In the genomic region with DNA sequence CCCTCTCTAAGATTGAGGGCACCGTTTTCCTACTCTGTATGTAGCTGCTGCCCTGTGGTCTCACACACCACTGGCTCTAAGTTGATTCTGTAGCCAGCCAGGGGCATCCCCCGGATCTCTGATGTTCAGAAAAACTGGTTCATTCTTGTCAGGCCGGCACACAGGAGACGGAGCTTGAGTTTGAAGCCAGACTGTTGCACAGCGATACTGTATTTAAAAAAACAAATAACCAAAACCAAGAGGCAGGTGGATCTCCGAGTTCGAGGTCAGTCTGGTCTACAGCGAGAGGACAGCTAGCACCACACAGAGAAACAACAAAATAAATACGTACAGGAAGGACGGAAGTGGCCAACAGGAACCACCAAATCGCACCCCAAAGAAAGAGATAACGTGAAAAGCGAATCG, we compare ENCODE assay signal across 8 mouse cellular contexts. TPM values are rescaled to one million over a fixed set of nuclear protein-coding genes. Genes with fewer than 3 reads are reported as not detected.
A peak's percentile ranks its signal among the peaks of the same experiment; 100 is the strongest.
DNase-seq lines count a peak whose midpoint lies in the region; ATAC-seq and TF ChIP-seq lines count a peak whose summit lies in the region.

No protein-coding gene starts in this region.

- H3K27me3 ChIP-seq in forebrain, embryonic 15.5 days, result no peaks in the 10 kb centered on the region
- no peaks in the 10 kb centered on the region for H3K27me3 ChIP-seq in liver, embryonic 12.5 days (replicated peaks)

- H3K9me3 ChIP-seq in forebrain, embryonic 15.5 days, result no peaks in the 10 kb centered on the region
- H3K9me3 ChIP-seq in liver, embryonic 12.5 days (replicated peaks), result no peaks in the 10 kb centered on the region

- H3K9ac ChIP-seq in forebrain, embryonic 15.5 days (replicated peaks), result peak overlapping the region; percentile 87
- peak overlapping the region; percentile 90 for H3K9ac ChIP-seq in liver, embryonic 12.5 days

- TF ChIP-seq CTCF in left cerebral cortex, adult 2 months (IDR thresholded peaks at IDR 0.05), result no peak

- H3K4me2 ChIP-seq in forebrain, embryonic 15.5 days (replicated peaks), result peak overlapping the region; percentile 63
- peak overlapping the region; percentile 79 for H3K4me2 ChIP-seq in liver, embryonic 12.5 days

- peak overlapping the region; percentile 97 for H3K27ac ChIP-seq in left cerebral cortex, adult 2 months
- peak overlapping the region; percentile 94 for H3K27ac ChIP-seq in forebrain, embryonic 15.5 days (replicated peaks)
- H3K27ac ChIP-seq in liver, embryonic 12.5 days, result peak overlapping the region; percentile 92

- intact Hi-C loops in left cerebral cortex, adult 2 months (cut with DNase I), result loop anchor here (1.0 to 5.0 kb wide), 3 partner anchors 23 to 458 kb away; a partner anchor contains a TSS
- intact Hi-C loops in left cerebral cortex, postnatal 10 days (cut with DNase I), result no loop called here

- peak; percentile 47 for ATAC-seq in forebrain, embryonic 15.5 days (replicated peaks)
- peak; percentile 25 for ATAC-seq in liver, embryonic 12.5 days

- DNase-seq in left cerebral cortex, adult 2 months (ENCODE audit: extremely low spot score in 1 of 2, low spot score in 2 of 2), result peak; percentile 15 to 17
- DNase-seq in left cerebral cortex, adult 11 months (ENCODE audit: low spot score), result no peak
- peak; percentile 46 for DNase-seq in R1 (ENCODE audit: low read depth, low spot score)
- peak; percentile 58 for DNase-seq in retina, postnatal 1 day
- DNase-seq in left cerebral cortex, postnatal 10 days (ENCODE audit: extremely low spot score in 1 of 2, low spot score in 2 of 2), result no peak
- DNase-seq in layer of hippocampus, postnatal 25 days (ENCODE audit: extremely low spot score in 1 of 2, low spot score in 1 of 2), result no peak

- WGBS in forebrain, embryonic 15.5 days, result 2% methylated on average over 14 of the region's 14 CpGs
- under 1% methylated on average over 14 of the region's 14 CpGs for WGBS in liver, embryonic 12.5 days (ENCODE audit: insufficient replicate concordance)

- peak overlapping the region; percentile 62 for H3K4me3 ChIP-seq in left cerebral cortex, adult 2 months
- H3K4me3 ChIP-seq in forebrain, embryonic 15.5 days, result peak overlapping the region; percentile 84
- H3K4me3 ChIP-seq in liver, embryonic 12.5 days, result peak overlapping the region; percentile 80

- no peaks in the 10 kb centered on the region; the same call in 1 of the 2 replicates for H3K36me3 ChIP-seq in forebrain, embryonic 15.5 days
- peaks cover 24% of the 10 kb centered on the region for H3K36me3 ChIP-seq in liver, embryonic 12.5 days

- H3K4me1 ChIP-seq in forebrain, embryonic 15.5 days, result peaks cover 25% of the 10 kb centered on the region
- H3K4me1 ChIP-seq in liver, embryonic 12.5 days, result peaks cover 32% of the 10 kb centered on the region

RNA-seq across cellular contexts. Expression of a gene that starts 2.1 kb away (rescaled TPM):
- total RNA-seq in left cerebral cortex, adult 2 months (2021), result 10 to 100 TPM; 66.2 to 68.8 TPM
- 47.0 and 47.2 TPM in 2 replicates for polyA plus RNA-seq in forebrain, embryonic 15.5 days (2015; fragmentation: Nextera tagmentation; extraction: Ambion mirVana)
- polyA plus RNA-seq in liver, embryonic 12.5 days (2016; fragmentation: Nextera tagmentation; extraction: Ambion mirVana), result 40.0 TPM in 2 replicates
- 10 to 100 TPM; 70.4 to 71.3 TPM for total RNA-seq in left cerebral cortex, postnatal 10 days (2021)
- total RNA-seq in layer of hippocampus, postnatal 25 days (2021), result 10 to 100 TPM; 54.5 to 72.1 TPM

RNA-seq across cellular contexts. Expression of a gene that starts 22.7 kb away (rescaled TPM):
- 100 to 1,000 TPM; 161 to 175 TPM for total RNA-seq in left cerebral cortex, adult 2 months (2021)
- polyA plus RNA-seq in forebrain, embryonic 15.5 days (2015; fragmentation: Nextera tagmentation; extraction: Ambion mirVana), result 53.3 and 76.2 TPM in 2 replicates
- polyA plus RNA-seq in liver, embryonic 12.5 days (2016; fragmentation: Nextera tagmentation; extraction: Ambion mirVana), result 43.9 and 44.0 TPM in 2 replicates
- 100 to 1,000 TPM; 137 to 138 TPM for total RNA-seq in left cerebral cortex, postnatal 10 days (2021)
- 100 to 1,000 TPM; 147 to 171 TPM for total RNA-seq in layer of hippocampus, postnatal 25 days (2021)

RNA-seq across cellular contexts. Expression of a gene that starts 37.3 kb away (rescaled TPM):
- 100 to 1,000 TPM; 369 to 415 TPM for total RNA-seq in left cerebral cortex, adult 2 months (2021)
- 886 and 899 TPM in 2 replicates for polyA plus RNA-seq in forebrain, embryonic 15.5 days (2015; fragmentation: Nextera tagmentation; extraction: Ambion mirVana)
- 1,452 and 1,476 TPM in 2 replicates for polyA plus RNA-seq in liver, embryonic 12.5 days (2016; fragmentation: Nextera tagmentation; extraction: Ambion mirVana)
- 100 to 1,000 TPM; 451 to 456 TPM for total RNA-seq in left cerebral cortex, postnatal 10 days (2021)
- total RNA-seq in layer of hippocampus, postnatal 25 days (2021), result 100 to 1,000 TPM; 378 to 449 TPM

RNA-seq across cellular contexts. Expression of a gene that starts 52.4 kb away (rescaled TPM):
- 10 to 100 TPM; 68.5 to 89.8 TPM for total RNA-seq in left cerebral cortex, adult 2 months (2021)
- 2.5 and 3.2 TPM in 2 replicates for polyA plus RNA-seq in forebrain, embryonic 15.5 days (2015; fragmentation: Nextera tagmentation; extraction: Ambion mirVana)
- 2.8 and 2.9 TPM in 2 replicates for polyA plus RNA-seq in liver, embryonic 12.5 days (2016; fragmentation: Nextera tagmentation; extraction: Ambion mirVana)
- 10 to 100 TPM; 75.7 to 94.1 TPM for total RNA-seq in left cerebral cortex, postnatal 10 days (2021)
- 100 to 1,000 TPM; 273 to 300 TPM for total RNA-seq in layer of hippocampus, postnatal 25 days (2021)

Comparison
In these comparisons a context has a peak if more than half of its experiments do, and no peak if none do; other contexts are left out.
1. DNase-seq: peak in left cerebral cortex, adult 2 months (2 of 2), R1 (single experiment) and retina, postnatal 1 day (single experiment); none in left cerebral cortex, adult 11 months (single experiment), left cerebral cortex, postnatal 10 days (0 of 2) and layer of hippocampus, postnatal 25 days (0 of 2).
2. Peak in every context shown above with its lines, with median percentiles within 50 percentile points of each other: H3K27ac ChIP-seq and H3K4me3 ChIP-seq.